Mouse (Mus musculus) CH12.LX (cell line): Measurements from ENCODE around the gene Galnt18. TPM values are rescaled to one million over a fixed set of nuclear protein-coding genes. Genes with fewer than 3 reads are reported as not detected.
A peak's percentile ranks its signal among the peaks of the same experiment; 100 is the strongest.

Experiments
- DNase-seq: peaks from one replicate; pipeline ENCODE4 v3.0.0-alpha.2; 2013; ENCODE audit errors: extremely low read depth
- H3K27ac ChIP-seq: 2 replicates; pipeline ENCODE4 v1.5.1; 2012; ENCODE audit warnings: low read depth, mild to moderate bottlenecking, control low read depth, moderate library complexity; ENCODE audit not compliant: insufficient read depth
- H3K27me3 ChIP-seq: replicated peaks from 2 replicates; pipeline ENCODE3; 2012; ENCODE audit warnings: inconsistent platforms
- H3K36me3 ChIP-seq, 2 experiments: replicated peaks in 1 of 2; 2 replicates each; pipeline versions ENCODE3 to v1.6.1; 2012; ENCODE audit warnings: inconsistent platforms in 1 of 2, low read length in 1 of 2, mild to moderate bottlenecking in 1 of 2, mixed read lengths in 1 of 2, moderate library complexity in 1 of 2; ENCODE audit not compliant: control insufficient read depth in 1 of 2, insufficient read depth in 1 of 2
- H3K4me1 ChIP-seq, 2 experiments: 2 replicates each; pipeline ENCODE4 v1.6.1; 2012; ENCODE audit warnings: inconsistent platforms in 1 of 2, moderate library complexity in 1 of 2; ENCODE audit not compliant: insufficient read depth in 2 of 2, control insufficient read depth in 1 of 2
- H3K4me2 ChIP-seq: 2 replicates; pipeline ENCODE4 v1.6.1; 2012; ENCODE audit warnings: low read depth, mild to moderate bottlenecking, control low read depth; ENCODE audit not compliant: poor library complexity, insufficient read depth, severe bottlenecking
- H3K4me3 ChIP-seq, 3 experiments: fragments of 150-350 bp in 1 of 3; sonication (generic) in 1 of 3; replicated peaks in 1 of 3; 2 replicates each; pipeline versions ENCODE3 to v1.5.1; 2011 to 2012; ENCODE audit warnings: low read depth in 2 of 3, low read length in 2 of 3, mild to moderate bottlenecking in 2 of 3, moderate library complexity in 2 of 3, control low read depth in 1 of 3, improper control_type of control experiment in 1 of 3, inconsistent platforms in 1 of 3, mixed read lengths in 1 of 3; ENCODE audit not compliant: poor library complexity in 1 of 3
- H3K79me2 ChIP-seq: replicated peaks from 2 replicates; pipeline ENCODE4 v1.6.1; 2012; ENCODE audit warnings: mild to moderate bottlenecking, moderate library complexity; ENCODE audit not compliant: control insufficient read depth, poor library complexity, insufficient read depth, severe bottlenecking; ENCODE audit errors: extremely low read depth
- H3K9ac ChIP-seq: 2 replicates; pipeline ENCODE4 v1.6.1; 2012; ENCODE audit warnings: low read depth, mild to moderate bottlenecking, control low read depth, moderate library complexity; ENCODE audit not compliant: insufficient read depth
- H3K9me3 ChIP-seq: replicated peaks from 2 replicates; pipeline ENCODE3; 2012; ENCODE audit warnings: low read length, inconsistent platforms, mixed read lengths
- BHLHE40 ChIP-seq: IDR thresholded peaks from 2 replicates; pipeline ENCODE4 v1.6.1; 2011; ENCODE audit warnings: mild to moderate bottlenecking, low read depth, low read length, improper control_type of control experiment
- CHD1 ChIP-seq: IDR thresholded peaks from 2 replicates; pipeline ENCODE4 v1.6.1; 2012; ENCODE audit warnings: low read depth, low read length, improper control_type of control experiment, inconsistent platforms
- CTCF ChIP-seq, 2 experiments: IDR thresholded peaks in 1 of 2; conservative IDR thresholded peaks in 1 of 2; 2 replicates each; pipeline ENCODE4 v1.5.1; 2011 to 2012; ENCODE audit warnings: low read depth in 2 of 2, low read length in 2 of 2, improper control_type of control experiment in 1 of 2, inconsistent platforms in 1 of 2, mild to moderate bottlenecking in 1 of 2, moderate library complexity in 1 of 2
- EP300 ChIP-seq: IDR thresholded peaks from 2 replicates; pipeline ENCODE4 v1.6.1; 2011; ENCODE audit warnings: low read length, improper control_type of control experiment
- ETS1 ChIP-seq: conservative IDR thresholded peaks from 2 replicates; pipeline ENCODE4 v1.6.1; 2012; ENCODE audit warnings: low read depth, mild to moderate bottlenecking, inconsistent platforms, low read length, improper control_type of control experiment, moderate library complexity
- JUND ChIP-seq: conservative IDR thresholded peaks from 2 replicates; pipeline ENCODE4 v1.6.1; 2011; ENCODE audit warnings: low read depth, low read length, improper control_type of control experiment
- MAFK ChIP-seq: IDR thresholded peaks from 2 replicates; pipeline ENCODE4 v1.6.1; 2011; ENCODE audit warnings: low read length, improper control_type of control experiment; ENCODE audit not compliant: insufficient replicate concordance
- NELFE ChIP-seq: IDR thresholded peaks from 2 replicates; pipeline ENCODE4 v1.6.1; 2011; ENCODE audit warnings: low read depth, low read length, improper control_type of control experiment
- NRF1 ChIP-seq: IDR thresholded peaks from 2 replicates; pipeline ENCODE4 v1.6.1; 2014; ENCODE audit warnings: low read depth, mild to moderate bottlenecking, inconsistent platforms, low read length, improper control_type of control experiment, moderate library complexity
- PAX5 ChIP-seq: IDR thresholded peaks from 2 replicates; pipeline ENCODE4 v1.6.1; 2012; ENCODE audit warnings: low read length, inconsistent platforms, mixed read lengths
- POLR2A ChIP-seq: IDR thresholded peaks from 2 replicates; pipeline ENCODE4 v1.6.1; 2011; ENCODE audit warnings: low read depth, mild to moderate bottlenecking, improper control_type of control experiment, low read length
- RCOR1 ChIP-seq: conservative IDR thresholded peaks from 2 replicates; pipeline ENCODE4 v1.6.1; 2012; ENCODE audit warnings: low read depth, mild to moderate bottlenecking, inconsistent platforms, low read length, improper control_type of control experiment
- TBP ChIP-seq: conservative IDR thresholded peaks from 2 replicates; pipeline ENCODE4 v1.6.1; 2011; ENCODE audit warnings: low read depth, low read length, improper control_type of control experiment
- dilution Hi-C: fragments of 300-500 bp; cut with MboI; formaldehyde crosslinking; loops from 2 replicates; pipeline ENCODE4 v1.14.3; 2020; ENCODE audit warnings: low sequenced_read_pairs; ENCODE audit not compliant: extremely low pct_unique_long_range_greater_than_20kb, extremely low pct_ligation_motif_present
- in situ Hi-C: fragments of 300-500 bp; cut with MboI; formaldehyde crosslinking; loops from 3 replicates; pipeline ENCODE4 v1.14.3; 2019; ENCODE audit warnings: low sequenced_read_pairs, low pct_ligation_motif_present, low pct_unique_long_range_greater_than_20kb, mixed read lengths
- polyA plus RNA-seq: library from polyadenylated mRNA; unstranded; fragments of >175 nt; gene quantifications from 2 replicates; pipeline ENCODE4 v1.2.1, GENCODE M21; 2012; ENCODE audit warnings: low read depth; ENCODE audit not compliant: insufficient read length
- total RNA-seq, 2 experiments: library from RNA; depleted of rRNA; stranded (reverse); fragments of 300-350 nt in 1 of 2; fragments of >200 nt in 1 of 2; gene quantifications; 2 replicates each; pipeline ENCODE4 v1.2.3; 2012 to 2014

Galnt18 gene
- total and polyA plus RNA-seq, 3 experiments, result 0.04 TPM; not detected in 2

DNA sequence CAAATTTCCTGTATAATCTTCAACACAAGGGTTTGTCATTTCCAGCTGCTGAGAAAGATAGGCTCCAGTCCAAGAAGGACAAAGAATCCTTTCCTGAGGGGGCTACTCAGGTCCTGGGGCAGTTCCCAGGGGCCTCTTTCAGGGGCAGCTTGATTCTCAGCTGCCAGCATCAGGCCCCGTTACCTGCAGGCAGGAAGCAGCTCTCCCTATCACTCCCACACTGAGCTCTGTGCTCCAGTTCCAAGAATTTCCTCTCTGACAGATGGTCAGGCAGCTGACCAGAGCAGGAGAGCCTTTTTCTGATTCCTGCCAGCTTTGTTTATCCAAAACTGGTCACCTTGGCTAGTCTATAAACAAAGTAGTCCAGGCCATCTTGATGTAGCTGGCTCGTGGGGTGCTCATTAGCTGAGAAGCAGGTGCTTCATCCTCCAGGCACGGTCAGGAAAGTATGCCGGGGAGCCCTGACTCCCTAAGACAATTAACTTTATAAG lies 191.4 kb downstream of the Galnt18 start:
- H3K4me2 ChIP-seq, result no peak overlapping the region
- H3K27me3 ChIP-seq, result peaks cover 32% of the 10 kb centered on the region
- H3K36me3 ChIP-seq, result no peaks in the 10 kb centered on the region
- no peaks in the 10 kb centered on the region for H3K79me2 ChIP-seq
- no peak overlapping the region for H3K27ac ChIP-seq
- no peaks in the 10 kb centered on the region for H3K9me3 ChIP-seq
- H3K4me1 ChIP-seq, result no peaks in the 10 kb centered on the region
- dilution Hi-C loops, result no loop called here
- in situ Hi-C loops, result no loop called here
- no peak overlapping the region for H3K4me3 ChIP-seq
- TF ChIP-seq ETS1 (no peak), CHD1 (no peak), NELFE (no peak), CTCF (conservative IDR thresholded peaks at IDR 0.05 in 1 of 2, IDR thresholded peaks at IDR 0.05 in 1 of 2; ENCODE audit: low read depth in 2 of 2, low read length in 2 of 2) (no peak), BHLHE40 (no peak), PAX5 (no peak)
- no peak overlapping the region for H3K9ac ChIP-seq
- no peak for DNase-seq

- no peaks in the 10 kb centered on the region for H3K36me3 ChIP-seq
- H3K4me1 ChIP-seq, result no peaks in the 10 kb centered on the region
- H3K4me3 ChIP-seq, result no peak overlapping the region
- peaks cover 49% of the 10 kb centered on the region for H3K27me3 ChIP-seq
- dilution Hi-C loops (no loop called here), in situ Hi-C loops (no loop called here)
- no peak overlapping the region for H3K9ac ChIP-seq
- no peak for TF ChIP-seq POLR2A
- DNase-seq, result no peak
- no peaks in the 10 kb centered on the region for H3K79me2 ChIP-seq
- H3K27ac ChIP-seq, result no peak overlapping the region
- H3K4me2 ChIP-seq, result no peak overlapping the region
- H3K9me3 ChIP-seq, result no peaks in the 10 kb centered on the region
These were observed 199.2 kb downstream of the Galnt18 start for GRCm38 (mm10) chr7:111580547-111580946.

DNA sequence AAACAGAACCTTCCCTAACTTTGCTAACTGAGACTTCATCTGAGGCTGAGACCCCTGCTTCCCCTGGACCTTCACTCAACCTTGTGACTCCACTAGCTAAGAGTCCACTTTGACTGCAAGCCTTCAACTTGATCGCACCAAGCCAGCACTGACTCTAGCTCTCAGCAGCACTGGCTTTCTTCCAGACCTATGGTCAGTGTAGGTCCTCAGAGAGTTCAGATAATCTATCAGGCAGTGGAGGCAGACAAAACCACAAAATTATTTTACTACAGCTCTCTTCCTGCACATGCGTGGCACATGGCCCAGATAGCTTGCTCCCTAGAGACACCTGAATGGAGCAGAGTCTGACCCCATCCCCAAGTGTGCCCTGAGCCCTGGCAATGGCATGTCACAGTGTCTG lies 204.7 kb downstream of the Galnt18 start:
- no peaks in the 10 kb centered on the region for H3K79me2 ChIP-seq
- no peak for DNase-seq
- no peak overlapping the region for H3K4me3 ChIP-seq
- no peaks in the 10 kb centered on the region for H3K36me3 ChIP-seq
- TF ChIP-seq NRF1 (0 out of 2 replicates have a peak, but pooled peaks have one; percentile 22), TBP (no peak)
- no peaks in the 10 kb centered on the region for H3K4me1 ChIP-seq
- H3K27ac ChIP-seq, result no peak overlapping the region
- H3K9ac ChIP-seq, result no peak overlapping the region
- dilution Hi-C loops, result no loop called here
- H3K4me2 ChIP-seq, result no peak overlapping the region
- in situ Hi-C loops, result no loop called here
- H3K9me3 ChIP-seq, result no peaks in the 10 kb centered on the region
- H3K27me3 ChIP-seq, result peaks cover 66% of the 10 kb centered on the region

GRCm38 (mm10) chr7:111572336-111572735 lies 207.4 kb downstream of the Galnt18 start:
- no peak for DNase-seq
- H3K27me3 ChIP-seq, result peaks cover 65% of the 10 kb centered on the region
- H3K9ac ChIP-seq, result no peak overlapping the region
- no peaks in the 10 kb centered on the region for H3K79me2 ChIP-seq
- H3K27ac ChIP-seq, result no peak overlapping the region
- no peaks in the 10 kb centered on the region for H3K36me3 ChIP-seq
- TF ChIP-seq MAFK, result no peak
- TF ChIP-seq RCOR1, result no peak
- no peak for TF ChIP-seq CHD1
- no peak for TF ChIP-seq EP300
- no peak for TF ChIP-seq JUND
- H3K9me3 ChIP-seq, result no peaks in the 10 kb centered on the region
- H3K4me2 ChIP-seq, result no peak overlapping the region
- in situ Hi-C loops (no loop called here), dilution Hi-C loops (no loop called here)
- no peak overlapping the region for H3K4me3 ChIP-seq
- H3K4me1 ChIP-seq, result no peaks in the 10 kb centered on the region
